ENCODE assay signal across 27 mouse cellular contexts in the genomic region with DNA sequence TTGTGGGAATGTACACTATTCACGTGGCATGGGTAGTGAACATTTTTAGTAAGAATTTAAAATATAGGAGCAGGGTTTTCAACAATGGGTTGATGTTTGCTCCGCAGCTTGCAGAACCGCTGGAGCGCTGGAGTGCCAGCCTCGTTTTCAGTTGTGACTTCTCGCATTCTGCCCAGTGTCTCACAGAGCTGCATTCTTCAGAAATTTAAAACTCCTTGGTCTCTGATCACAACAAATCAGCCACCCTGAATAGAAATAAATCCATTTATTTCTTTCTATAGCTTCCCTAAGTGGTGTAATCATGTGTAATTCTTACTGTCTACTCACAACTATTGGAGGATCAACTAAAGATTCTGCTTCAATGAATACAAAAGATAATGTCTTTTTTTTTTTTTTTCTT.
"Had no signal": no experiment of that assay in that cellular context is flagged by ENCODE, and none has a peak within 500 bp of the region (broad histone marks: within the 10 kb centered on the region; RNA-seq: fewer than 3 reads in every experiment).

No protein-coding gene starts in this region.

- H3K27ac ChIP-seq: gastrocnemius, adult 2 months; heart, embryonic 10.5 days; hindbrain, embryonic 10.5 days; hindbrain, embryonic 12.5 days; intestine, embryonic 15.5 days; limb, embryonic 10.5 days; limb, embryonic 12.5 days; liver, embryonic 13.5 days; liver, embryonic 15.5 days had no signal

- H3K4me2 ChIP-seq: heart, embryonic 12.5 days; hindbrain, embryonic 12.5 days; hindbrain, embryonic 15.5 days; intestine, embryonic 15.5 days; limb, embryonic 12.5 days; liver, embryonic 11.5 days; liver, embryonic 13.5 days; liver, embryonic 15.5 days had no signal

- H3K4me3 ChIP-seq: gastrocnemius, adult 2 months; heart, embryonic 10.5 days; heart, embryonic 12.5 days; hindbrain, embryonic 10.5 days; hindbrain, embryonic 12.5 days; hindbrain, embryonic 15.5 days; intestine, embryonic 15.5 days; layer of hippocampus, adult 2 months; limb, embryonic 10.5 days; limb, embryonic 12.5 days; liver, embryonic 13.5 days; liver, embryonic 15.5 days had no signal

- DNase-seq: gastrocnemius, adult 2 months; gastrocnemius, postnatal 10 days; gastrocnemius, postnatal 25 days; heart, adult 18-20 months; heart, postnatal 10 days; heart, postnatal 4 days; kidney, adult 18-20 months; kidney, adult 8-10 months; kidney, postnatal 10 days; kidney, postnatal 25 days; kidney, postnatal 4 days; liver; liver, embryonic 13.5 days; liver, postnatal 0 days had no signal

- H3K36me3 ChIP-seq: heart, embryonic 10.5 days; heart, embryonic 12.5 days; hindbrain, embryonic 10.5 days; hindbrain, embryonic 12.5 days; hindbrain, embryonic 15.5 days; intestine, embryonic 15.5 days; limb, embryonic 10.5 days; limb, embryonic 12.5 days; liver, embryonic 13.5 days; liver, embryonic 15.5 days had no signal

- H3K27me3 ChIP-seq: heart, embryonic 12.5 days; hindbrain, embryonic 12.5 days; hindbrain, embryonic 15.5 days; intestine, embryonic 15.5 days; limb, embryonic 12.5 days; liver, embryonic 15.5 days had no signal

- H3K4me1 ChIP-seq: heart, embryonic 10.5 days; hindbrain, embryonic 10.5 days; hindbrain, embryonic 12.5 days; hindbrain, embryonic 15.5 days; intestine, embryonic 15.5 days; limb, embryonic 10.5 days; limb, embryonic 12.5 days; liver, embryonic 13.5 days; liver, embryonic 15.5 days had no signal

- ATAC-seq: inflammation-experienced regulatory T-cells, adult 6 months; intestine, embryonic 15.5 days; intestine, postnatal 0 days; liver, postnatal 0 days had no signal

- H3K9ac ChIP-seq: heart, embryonic 12.5 days; hindbrain, embryonic 12.5 days; hindbrain, embryonic 15.5 days; intestine, embryonic 15.5 days; limb, embryonic 12.5 days; liver, embryonic 13.5 days; liver, embryonic 15.5 days; liver, postnatal 0 days had no signal

- H3K9me3 ChIP-seq: heart, embryonic 10.5 days; heart, embryonic 12.5 days; hindbrain, embryonic 10.5 days; hindbrain, embryonic 12.5 days; hindbrain, embryonic 15.5 days; intestine, embryonic 15.5 days; limb, embryonic 10.5 days; limb, embryonic 12.5 days; liver, embryonic 13.5 days; liver, embryonic 15.5 days had no signal
